Mouse (Mus musculus): ENCODE results near the gene Fbxo48. TPM values are rescaled to one million over a fixed set of nuclear protein-coding genes. Genes with fewer than 3 reads are reported as not detected.

Fbxo48 gene
- polyA plus RNA-seq (2012; ENCODE audit: low replicate concordance), result 0.24 and 0.55 TPM in 2 replicates

DNA sequence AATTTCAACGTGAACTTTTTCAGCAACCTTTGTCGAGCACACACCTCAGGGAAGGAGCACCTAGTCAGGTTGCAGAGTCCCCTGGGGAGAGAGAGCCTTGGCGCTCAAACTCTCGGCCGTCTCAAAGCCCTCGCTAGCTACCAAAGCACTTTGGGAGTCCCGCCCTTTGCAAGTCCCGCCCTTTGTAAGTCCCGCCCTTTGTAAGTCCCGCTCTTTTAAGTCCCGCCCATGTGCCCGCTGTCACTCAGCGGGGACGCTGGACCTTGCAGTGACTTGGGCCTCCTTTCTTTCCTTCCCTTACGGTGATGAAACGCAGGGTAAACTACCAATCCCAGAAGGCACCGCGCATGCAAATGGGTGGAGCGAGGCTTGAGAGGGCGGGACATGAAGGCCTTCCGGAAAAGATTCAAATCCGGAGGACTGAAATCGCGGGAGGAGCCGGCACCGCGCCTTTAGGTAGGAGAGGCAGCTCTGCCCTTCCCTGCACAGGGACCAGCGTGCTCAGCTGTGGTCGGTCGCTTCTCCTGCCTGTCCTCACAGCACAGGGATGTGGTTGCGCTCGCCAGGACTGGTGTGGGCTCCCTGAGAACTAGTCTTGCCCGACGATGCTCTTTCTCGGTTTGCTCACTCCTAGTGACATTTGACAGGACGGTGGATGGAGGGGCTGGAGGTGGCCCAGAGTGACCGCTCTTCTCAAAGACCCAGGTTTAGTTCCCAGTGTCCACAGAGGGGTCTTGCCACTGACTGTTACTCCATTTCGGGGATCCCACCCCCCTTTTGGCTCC, at the start of gene Fbxo48:
Fbxo48 (plus strand) TSS at position 400 of the 785 bp plus-strand sequence.

Other genes starting within 250 kb of the Fbxo48 start
- gene Egfr, start 199.2 kb upstream of the Fbxo48 start, polyA plus RNA-seq (2012; ENCODE audit: low replicate concordance), result 0.43 and 2.0 TPM in 2 replicates
- 1.0 and 2.4 TPM in 2 replicates for gene Cnrip1, start 100.2 kb downstream of the Fbxo48 start, polyA plus RNA-seq (2012; ENCODE audit: low replicate concordance)
- gene Plek, start 101.0 kb downstream of the Fbxo48 start, polyA plus RNA-seq (2012; ENCODE audit: low replicate concordance), result 6.4 and 9.3 TPM in 2 replicates
- gene Ppp3r1, start 207.9 kb downstream of the Fbxo48 start, polyA plus RNA-seq (2012; ENCODE audit: low replicate concordance), result 19.4 and 52.1 TPM in 2 replicates
- 1.2 and 2.2 TPM in 2 replicates for gene Wdr92, start 230.7 kb downstream of the Fbxo48 start, polyA plus RNA-seq (2012; ENCODE audit: low replicate concordance)